Mouse (Mus musculus) hindbrain, embryonic 10.5 days (tissue): ENCODE measurements around the gene Tti1. TPM values are rescaled to one million over a fixed set of nuclear protein-coding genes. Genes with fewer than 3 reads are reported as not detected.

Experiments
- DNase-seq: peaks from one replicate; pipeline ENCODE4 v3.0.0-alpha.2; 2017; ENCODE audit warnings: low spot score
- H3K27ac ChIP-seq: fragments of 300-500 bp; sonication (generic); 2 replicates; pipeline ENCODE4 v1.5.1; 2016; ENCODE audit warnings: mild to moderate bottlenecking, moderate library complexity
- H3K27me3 ChIP-seq: fragments of 300-500 bp; sonication (generic); 2 replicates; pipeline ENCODE4 v1.6.1; 2016; ENCODE audit warnings: mild to moderate bottlenecking; ENCODE audit not compliant: poor library complexity, insufficient read depth, severe bottlenecking
- H3K36me3 ChIP-seq: fragments of 300-500 bp; sonication (generic); 2 replicates; pipeline ENCODE4 v1.6.1; 2016; ENCODE audit warnings: mild to moderate bottlenecking, moderate library complexity
- H3K4me1 ChIP-seq: fragments of 300-500 bp; sonication (generic); replicated peaks from 2 replicates; pipeline ENCODE4 v1.6.1; 2016; ENCODE audit warnings: mild to moderate bottlenecking
- H3K4me3 ChIP-seq: fragments of 300-500 bp; sonication (generic); 2 replicates; pipeline ENCODE4 v1.5.1; 2016; ENCODE audit warnings: mild to moderate bottlenecking, moderate library complexity
- H3K9me3 ChIP-seq: fragments of 300-500 bp; sonication (generic); 2 replicates; pipeline ENCODE4 v1.6.1; 2016; ENCODE audit warnings: mild to moderate bottlenecking, moderate library complexity
- WGBS: fragments of 180-500 bp; shearing (Covaris S2); methylation state at CpG from one replicate; pipeline ENCODE4 v1.1.7; 2016; 5-methylcytosine and 5-hydroxymethylcytosine counted together
- polyA plus RNA-seq: library from polyadenylated mRNA; unstranded; fragments of >200 nt; fragmentation: Nextera tagmentation; extraction: Ambion mirVana; gene quantifications from 2 replicates; pipeline ENCODE4 v1.2.1, GENCODE M21; 2016

Gene Tti1
- polyA plus RNA-seq, result 36.5 and 39.7 TPM in 2 replicates

- under 1% methylated on average over 52 of the region's 52 CpGs for WGBS
- Histone ChIP-seq H3K9me3 (no peaks in the 10 kb centered on the region), H3K4me1 (peaks cover 44% of the 10 kb centered on the region), H3K36me3 (peaks cover 21% of the 10 kb centered on the region), H3K27me3 (no peaks in the 10 kb centered on the region), H3K4me3 (peak within 1 kb of the TSS; percentile 88), H3K27ac (peak within 1 kb of the TSS; percentile 96)
- peak; percentile 97 for DNase-seq
Observed at GRCm38 (mm10) chr2:158028354-158028863, at the start of gene Tti1, which contains the start of gene Rprd1b. Gene Tti1, minus strand, starts transcription at chr2:158028433. Gene Rprd1b, plus strand, starts transcription at chr2:158028497.

- H3K4me1 ChIP-seq, result peaks cover 6% of the 10 kb centered on the region; the same call in 1 of the 2 replicates
- 86% methylated on average over 2 of the region's 2 CpGs for WGBS
- no peaks in the 10 kb centered on the region for H3K9me3 ChIP-seq
- H3K4me3 ChIP-seq, result no peak overlapping the region
- no peak for DNase-seq
- H3K36me3 ChIP-seq, result peaks cover 53% of the 10 kb centered on the region
- no peaks in the 10 kb centered on the region for H3K27me3 ChIP-seq
- H3K27ac ChIP-seq, result no peak overlapping the region
Observed at GRCm38 (mm10) chr2:158077981-158078380, 49.7 kb upstream of the Tti1 start.

- no peak overlapping the region for H3K27ac ChIP-seq
- H3K4me1 ChIP-seq, result peaks cover 6% of the 10 kb centered on the region; the same call in 1 of the 2 replicates
- peaks cover 66% of the 10 kb centered on the region for H3K36me3 ChIP-seq
- H3K9me3 ChIP-seq, result no peaks in the 10 kb centered on the region
- H3K4me3 ChIP-seq, result no peak overlapping the region
- DNase-seq, result no peak
- no peaks in the 10 kb centered on the region for H3K27me3 ChIP-seq
- WGBS, result 92% methylated on average over 6 of the region's 6 CpGs
Observed at GRCm38 (mm10) chr2:158076690-158077089, 48.5 kb upstream of the Tti1 start.

GRCm38 (mm10) chr2:158074835-158075234 lies 46.6 kb upstream of the Tti1 start:
- Histone ChIP-seq H3K4me3 (no peak overlapping the region), H3K27ac (no peak overlapping the region), H3K27me3 (no peaks in the 10 kb centered on the region), H3K36me3 (peaks cover 85% of the 10 kb centered on the region), H3K9me3 (no peaks in the 10 kb centered on the region), H3K4me1 (peaks cover 3% of the 10 kb centered on the region; the same call in 1 of the 2 replicates)
- WGBS, result 81% methylated on average over 5 of the region's 5 CpGs
- DNase-seq, result no peak

- H3K36me3 ChIP-seq, result peaks cover 92% of the 10 kb centered on the region
- H3K4me1 ChIP-seq, result no peaks in the 10 kb centered on the region
- 87% methylated on average over 5 of the region's 5 CpGs for WGBS
- no peak for DNase-seq
- H3K9me3 ChIP-seq, result no peaks in the 10 kb centered on the region
- H3K27ac ChIP-seq, result no peak overlapping the region
- H3K4me3 ChIP-seq, result no peak overlapping the region
- H3K27me3 ChIP-seq, result no peaks in the 10 kb centered on the region
Observed at GRCm38 (mm10) chr2:158071633-158071995, 43.4 kb upstream of the Tti1 start.

GRCm38 (mm10) chr2:158070885-158071632 lies 42.8 kb upstream of the Tti1 start:
- Histone ChIP-seq H3K4me1 (no peaks in the 10 kb centered on the region), H3K9me3 (no peaks in the 10 kb centered on the region), H3K27ac (no peak overlapping the region), H3K4me3 (no peak overlapping the region), H3K36me3 (peaks cover 91% of the 10 kb centered on the region), H3K27me3 (no peaks in the 10 kb centered on the region)
- no peak for DNase-seq
- WGBS, result 86% methylated on average over 3 of the region's 3 CpGs

- no peak for DNase-seq
- no peaks in the 10 kb centered on the region for H3K27me3 ChIP-seq
- H3K27ac ChIP-seq, result no peak overlapping the region
- H3K4me1 ChIP-seq, result no peaks in the 10 kb centered on the region
- peaks cover 87% of the 10 kb centered on the region for H3K36me3 ChIP-seq
- H3K9me3 ChIP-seq, result no peaks in the 10 kb centered on the region
- H3K4me3 ChIP-seq, result no peak overlapping the region
Observed at GRCm38 (mm10) chr2:158068444-158068971, 40.3 kb upstream of the Tti1 start.

GRCm38 (mm10) chr2:158067260-158067824 lies 39.1 kb upstream of the Tti1 start:
- WGBS, result 95% methylated on average over 5 of the region's 5 CpGs
- no peaks in the 10 kb centered on the region for H3K27me3 ChIP-seq
- peaks cover 85% of the 10 kb centered on the region for H3K36me3 ChIP-seq

GRCm38 (mm10) chr2:158066456-158066855 lies 38.2 kb upstream of the Tti1 start:
- Histone ChIP-seq H3K27ac (no peak overlapping the region), H3K4me3 (no peak overlapping the region), H3K36me3 (peaks cover 85% of the 10 kb centered on the region), H3K27me3 (no peaks in the 10 kb centered on the region), H3K4me1 (no peaks in the 10 kb centered on the region), H3K9me3 (no peaks in the 10 kb centered on the region)
- no peak for DNase-seq

More at GRCm38 (mm10) chr2:158067260-158067824, 39.1 kb upstream of the Tti1 start:
- Histone ChIP-seq H3K9me3 (no peaks in the 10 kb centered on the region), H3K27ac (no peak overlapping the region), H3K4me3 (no peak overlapping the region), H3K4me1 (no peaks in the 10 kb centered on the region)
- DNase-seq, result no peak

- WGBS, result 85% methylated on average over 5 of the region's 5 CpGs
- no peaks in the 10 kb centered on the region for H3K9me3 ChIP-seq
- no peak overlapping the region for H3K27ac ChIP-seq
- DNase-seq, result no peak
- no peaks in the 10 kb centered on the region for H3K4me1 ChIP-seq
- H3K4me3 ChIP-seq, result no peak overlapping the region
- H3K36me3 ChIP-seq, result peaks cover 85% of the 10 kb centered on the region
- no peaks in the 10 kb centered on the region for H3K27me3 ChIP-seq
Observed at GRCm38 (mm10) chr2:158065064-158065463, 36.8 kb upstream of the Tti1 start.

GRCm38 (mm10) chr2:158064571-158065048 lies 36.4 kb upstream of the Tti1 start:
- no peaks in the 10 kb centered on the region for H3K4me1 ChIP-seq
- H3K27ac ChIP-seq, result no peak overlapping the region
- H3K9me3 ChIP-seq, result no peaks in the 10 kb centered on the region
- no peak overlapping the region for H3K4me3 ChIP-seq
- WGBS, result 68% methylated on average over 3 of the region's 3 CpGs
- DNase-seq, result no peak
- H3K36me3 ChIP-seq, result peaks cover 85% of the 10 kb centered on the region
- H3K27me3 ChIP-seq, result no peaks in the 10 kb centered on the region

- no peaks in the 10 kb centered on the region for H3K27me3 ChIP-seq
- no peak overlapping the region for H3K27ac ChIP-seq
- no peak for DNase-seq
- 93% methylated on average over 3 of the region's 3 CpGs for WGBS
- H3K4me3 ChIP-seq, result no peak overlapping the region
- peaks cover 93% of the 10 kb centered on the region for H3K36me3 ChIP-seq
- 0 out of 2 replicates have a peak, but pooled peaks cover 4% of the 10 kb centered on the region for H3K4me1 ChIP-seq
- H3K9me3 ChIP-seq, result no peaks in the 10 kb centered on the region
Observed at GRCm38 (mm10) chr2:158063036-158063435, 34.8 kb upstream of the Tti1 start.

- 0 out of 2 replicates have a peak overlapping the region, but pooled peaks have one; percentile 0 for H3K27ac ChIP-seq
- H3K36me3 ChIP-seq, result peaks cover 98% of the 10 kb centered on the region
- DNase-seq, result no peak
- H3K4me3 ChIP-seq, result no peak overlapping the region
- 83% methylated on average over 8 of the region's 8 CpGs for WGBS
- no peaks in the 10 kb centered on the region for H3K27me3 ChIP-seq
- H3K4me1 ChIP-seq, result 0 out of 2 replicates have a peak, but pooled peaks cover 4% of the 10 kb centered on the region
- H3K9me3 ChIP-seq, result no peaks in the 10 kb centered on the region
Observed at GRCm38 (mm10) chr2:158059666-158060105, 31.5 kb upstream of the Tti1 start.
